Mouse (Mus musculus) frontal cortex, adult (tissue): Measurements from ENCODE around the gene Pcbd2.

Experiments
- ATAC-seq: cut with Nextera tagmentation; 2 replicates; pipeline ENCODE4 v1.9.2; 2017; ENCODE audit warnings: mild to moderate bottlenecking, moderate library complexity, mixed read lengths; ENCODE audit not compliant: low TSS enrichment

Gene Pcbd2

GRCm38 (mm10) chr13:55826008-55826671 is 99.0 kb downstream of the Pcbd2 start:
- ATAC-seq, result no peak
